Mouse (Mus musculus): ENCODE measurements around the gene Mylk4.
A peak's percentile ranks its signal among the peaks of the same experiment; 100 is the strongest.

Mylk4 gene

DNA sequence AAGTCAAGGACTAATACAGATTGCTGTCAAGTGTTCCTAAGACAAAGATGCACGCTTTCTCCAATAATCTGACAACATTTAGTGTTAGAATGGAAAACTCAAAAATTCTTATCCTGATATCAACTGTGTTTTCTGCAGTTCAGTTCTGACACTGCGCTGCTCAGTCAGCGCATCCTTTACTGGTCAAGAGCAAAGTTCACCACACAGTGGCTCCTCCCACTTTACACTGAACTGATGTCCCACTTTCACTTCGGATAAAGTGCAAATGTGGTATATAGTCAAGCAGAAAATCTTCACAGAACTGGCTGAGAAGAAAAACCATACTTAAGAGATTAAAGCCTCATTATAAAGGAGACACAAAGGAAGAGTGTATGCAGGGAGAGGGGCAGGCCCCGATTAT is 11.4 kb upstream of the Mylk4 start:
- DNase-seq, result no peak

GRCm38 (mm10) chr13:32794619-32795018 is 10.9 kb upstream of the Mylk4 start:
- DNase-seq, result peak in 1 of 2 experiments; percentile 17

DNA sequence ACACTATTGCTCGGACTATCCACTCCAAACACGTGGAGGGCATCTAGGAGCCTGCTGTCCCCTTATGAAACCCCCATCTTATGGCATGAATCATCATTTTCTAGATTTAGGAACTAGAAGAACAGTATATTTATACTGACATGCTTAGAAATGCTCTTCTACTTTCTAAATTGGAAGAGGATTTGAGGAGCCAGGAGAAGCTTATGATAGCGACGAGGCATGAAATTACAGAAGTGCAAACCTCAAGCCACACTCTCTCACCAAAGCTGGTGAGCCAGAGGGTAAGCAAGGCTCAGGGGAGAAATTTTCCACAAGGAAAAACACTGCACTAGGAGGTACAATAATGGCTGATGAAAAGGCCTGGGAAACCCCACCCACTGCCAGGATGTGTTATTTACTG is 6.0 kb upstream of the Mylk4 start:
- no peak for DNase-seq

DNA sequence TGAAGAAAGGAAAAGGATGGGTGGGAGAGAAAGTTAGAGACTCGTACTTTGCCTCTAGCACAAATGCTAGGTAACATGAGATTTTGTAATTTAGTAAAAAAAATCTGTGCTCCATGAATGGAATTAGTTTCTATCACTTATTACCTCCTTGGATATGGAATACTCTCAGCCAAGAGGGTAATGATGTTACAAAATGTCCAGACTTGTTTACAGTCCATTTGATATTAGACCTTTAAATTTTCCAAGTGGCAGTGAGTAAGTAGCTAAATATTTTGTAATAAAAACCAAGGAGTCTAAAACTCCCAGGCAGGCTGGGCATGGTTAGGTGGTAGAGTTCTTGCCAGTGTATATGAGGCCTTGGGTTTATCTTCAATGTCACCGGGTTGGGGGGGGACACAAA is 3.8 kb upstream of the Mylk4 start:
- no peak for DNase-seq

GRCm38 (mm10) chr13:32783055-32783454 is 699 bp downstream of the Mylk4 start:
- no peak for DNase-seq

DNA sequence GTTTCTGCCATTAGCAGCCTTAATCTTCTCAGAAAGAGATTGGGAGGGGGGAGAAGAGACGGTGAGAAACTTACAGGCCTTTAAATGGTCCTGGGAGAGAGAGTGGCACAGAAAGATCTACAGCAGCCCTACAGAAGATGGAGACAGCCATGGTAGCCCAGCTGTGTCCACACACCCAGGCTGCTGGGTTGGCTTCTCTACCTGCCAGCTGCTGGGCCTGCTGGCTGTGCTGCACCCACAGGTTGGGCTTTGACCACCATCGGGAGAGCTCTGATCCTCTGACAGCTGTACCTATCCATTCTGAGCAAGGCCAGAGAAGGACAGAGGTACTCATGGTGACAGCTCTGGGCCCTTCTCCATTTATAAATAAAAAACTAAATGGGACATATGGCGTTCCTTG is 4.9 kb downstream of the Mylk4 start:
- no peak for DNase-seq

DNA sequence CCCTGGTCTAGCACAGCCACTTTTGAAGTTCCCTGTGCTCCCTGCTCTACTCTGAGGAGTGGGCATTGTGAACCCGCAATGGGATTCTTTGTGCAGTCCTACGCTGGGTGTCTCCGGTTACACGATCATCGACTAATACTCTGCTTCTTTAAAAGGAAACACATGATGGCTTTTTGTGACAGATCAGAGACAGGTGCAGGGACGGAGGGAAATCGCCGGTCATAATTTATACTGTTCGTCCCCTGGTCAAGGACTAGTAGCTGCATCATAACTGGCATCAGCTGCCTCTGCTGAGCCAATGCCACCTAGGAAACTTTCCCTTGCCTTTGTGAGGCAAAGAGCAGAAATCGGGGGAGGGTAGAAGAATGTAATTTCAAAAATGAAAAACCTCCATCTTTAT is 7.4 kb downstream of the Mylk4 start:
- no peak for DNase-seq

GRCm38 (mm10) chr13:32775889-32776288 is 7.9 kb downstream of the Mylk4 start:
- no peak for DNase-seq

- DNase-seq, result peak in 1 of 2 experiments; percentile 22
These were observed 13.8 kb downstream of the Mylk4 start for GRCm38 (mm10) chr13:32769960-32770359.

DNA sequence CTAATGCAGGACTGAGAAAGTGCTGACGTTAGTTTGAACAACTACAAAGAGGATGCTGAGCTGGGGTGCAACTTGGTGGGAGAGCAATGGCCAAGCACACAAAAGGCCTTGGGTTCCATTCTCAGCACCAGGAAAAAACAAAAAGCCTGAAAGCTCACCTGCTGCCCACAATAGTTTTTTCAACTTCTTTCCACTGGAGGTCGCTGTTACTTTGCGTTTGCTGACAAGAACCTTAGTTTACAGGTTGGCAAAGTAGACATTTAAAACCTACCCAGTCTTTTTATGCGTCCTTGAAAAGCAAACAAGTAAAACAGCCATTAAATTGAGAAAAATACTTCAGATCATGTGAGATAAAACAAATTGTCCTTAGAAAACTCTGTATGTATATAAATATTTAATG is 15.7 kb downstream of the Mylk4 start:
- DNase-seq, result peak in 1 of 2 experiments; percentile 28

- no peak for DNase-seq
These were observed 19.3 kb downstream of the Mylk4 start for GRCm38 (mm10) chr13:32764448-32764847.

DNA sequence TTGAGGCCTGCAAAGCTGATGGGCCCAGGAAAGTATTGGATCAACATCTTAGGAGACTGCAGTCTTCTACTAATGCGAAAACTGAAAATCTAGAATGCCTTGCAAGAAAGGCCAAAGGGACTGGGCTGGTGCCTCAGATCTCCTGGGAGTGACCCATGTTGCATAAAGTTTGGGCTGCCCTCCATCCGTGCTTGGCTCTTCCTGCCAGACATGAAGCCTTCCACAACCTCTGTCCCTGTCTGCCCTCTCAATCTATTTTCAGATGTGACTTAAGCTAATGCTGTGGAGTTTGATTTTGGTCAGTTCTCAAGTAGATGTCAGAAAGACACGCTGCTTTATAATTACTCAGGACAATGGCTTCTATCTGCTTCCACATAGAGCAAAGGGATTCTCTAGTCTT is 20.6 kb downstream of the Mylk4 start:
- no peak for DNase-seq

DNA sequence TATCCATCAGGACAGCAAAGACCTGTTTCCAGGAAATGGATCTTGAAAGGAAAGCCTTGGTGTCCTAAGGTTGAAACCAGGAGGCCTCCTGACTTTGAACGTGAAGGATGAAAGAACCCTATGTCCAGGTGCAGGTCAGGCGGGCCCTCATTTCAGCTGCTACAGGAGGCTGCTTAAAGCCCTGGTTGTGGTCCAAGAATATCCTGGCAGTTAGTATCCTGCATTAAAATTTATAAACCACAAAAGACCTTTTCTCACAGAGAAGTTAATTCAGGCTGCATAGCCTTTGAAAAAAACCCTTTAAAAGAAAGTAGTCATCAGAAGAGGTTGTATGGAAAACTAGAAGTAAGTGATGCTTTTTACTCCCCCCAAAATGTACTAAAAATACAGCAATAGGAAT is 23.0 kb downstream of the Mylk4 start:
- DNase-seq, result no peak

- DNase-seq, result no peak
These were observed 24.7 kb downstream of the Mylk4 start for GRCm38 (mm10) chr13:32759036-32759435.

DNA sequence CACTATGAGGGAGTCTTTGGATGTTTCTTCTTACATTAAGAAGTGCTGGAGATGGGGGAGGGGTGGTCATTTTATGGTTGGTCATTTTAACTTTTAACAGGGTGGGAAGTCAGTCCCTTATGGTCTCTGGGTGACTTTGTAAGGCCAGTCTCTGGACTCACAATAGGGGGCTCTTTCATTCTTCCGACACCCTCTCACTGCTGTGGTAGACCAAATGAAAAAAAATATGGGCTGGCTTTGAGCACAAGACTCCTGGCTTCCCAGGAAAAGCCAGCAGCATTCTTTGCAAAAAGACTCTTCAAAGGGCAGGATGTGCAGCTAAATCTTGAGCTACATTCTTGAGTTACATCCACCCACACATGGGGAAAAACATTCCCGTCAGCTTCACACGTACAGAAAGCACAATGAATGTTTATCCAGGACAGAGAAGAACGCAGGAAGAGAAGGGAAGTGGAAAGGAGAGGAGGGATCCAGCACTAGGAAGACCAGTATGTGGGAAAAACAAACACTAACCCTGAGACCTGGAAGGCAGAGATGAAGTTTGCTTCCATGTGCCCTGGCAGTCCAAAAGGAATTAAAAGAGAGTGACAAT is 31.6 kb downstream of the Mylk4 start:
- DNase-seq, result no peak

- no peak for DNase-seq
These were observed 33.2 kb downstream of the Mylk4 start for GRCm38 (mm10) chr13:32750507-32750906.

GRCm38 (mm10) chr13:32748421-32748820 is 35.3 kb downstream of the Mylk4 start:
- DNase-seq, result no peak

GRCm38 (mm10) chr13:32741161-32741560 is 42.6 kb downstream of the Mylk4 start:
- DNase-seq, result no peak

DNA sequence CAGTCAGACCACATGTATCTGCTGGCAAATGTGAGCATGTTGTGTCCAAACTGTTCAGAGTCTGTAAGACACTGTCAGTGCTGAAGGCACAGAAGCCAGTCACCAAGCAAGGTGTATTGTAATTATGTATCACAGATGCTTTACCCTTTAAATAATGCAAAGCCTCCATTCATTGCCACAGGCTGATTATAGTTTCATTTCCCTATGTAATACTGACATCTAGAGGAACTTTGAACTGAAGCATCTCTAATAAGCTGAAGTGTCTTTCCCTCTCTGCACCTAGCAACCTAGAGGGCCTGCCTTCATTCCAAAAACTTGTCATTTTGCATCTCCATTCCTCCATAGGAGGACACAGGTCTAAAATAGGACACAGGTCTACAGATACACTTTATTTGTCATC is 52.5 kb downstream of the Mylk4 start:
- no peak for DNase-seq

DNA sequence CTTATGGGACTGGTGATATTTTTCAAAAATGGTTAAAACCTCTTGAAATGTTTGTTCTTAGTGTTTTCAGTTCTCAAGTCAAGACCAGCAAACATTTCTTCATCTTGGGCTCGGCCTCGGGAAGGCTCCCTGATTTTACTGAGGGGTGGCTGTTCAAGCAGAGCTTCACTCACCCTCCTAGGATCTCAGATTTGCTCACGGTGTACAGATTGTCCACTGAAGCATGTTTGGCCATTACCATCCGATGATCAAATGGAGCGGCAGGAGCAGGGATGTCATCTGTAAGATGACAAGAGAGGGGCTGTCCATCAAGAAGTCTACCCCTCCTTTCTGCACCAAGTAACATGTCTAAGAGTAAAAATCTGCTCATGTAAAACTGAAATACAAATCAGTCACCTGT is 59.1 kb downstream of the Mylk4 start:
- DNase-seq, result no peak

- no peak for DNase-seq
These were observed 62.0 kb downstream of the Mylk4 start for GRCm38 (mm10) chr13:32721717-32722116.

DNA sequence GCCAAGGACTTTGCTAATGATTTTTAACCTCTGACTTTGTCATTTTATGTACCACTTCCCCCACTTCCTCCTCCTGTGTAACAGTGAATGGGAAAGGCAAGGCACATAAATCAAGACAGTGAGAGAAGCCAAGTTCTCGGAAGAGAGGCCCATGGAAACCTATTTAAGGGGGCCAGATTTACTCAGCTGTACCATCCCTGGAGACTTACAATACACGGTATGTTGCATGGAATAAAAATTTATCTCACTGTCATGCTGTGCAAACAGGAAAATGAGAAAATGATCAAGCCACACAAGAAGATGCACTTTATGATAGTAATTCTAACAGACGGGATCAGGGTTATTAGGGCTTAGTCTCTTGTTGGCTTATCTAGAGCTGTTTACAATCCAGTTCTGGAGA is 64.5 kb downstream of the Mylk4 start:
- DNase-seq, result no peak

GRCm38 (mm10) chr13:32717709-32718108 is 66.0 kb downstream of the Mylk4 start:
- DNase-seq, result no peak

GRCm38 (mm10) chr13:32712568-32712967 is 71.2 kb downstream of the Mylk4 start:
- no peak for DNase-seq

DNA sequence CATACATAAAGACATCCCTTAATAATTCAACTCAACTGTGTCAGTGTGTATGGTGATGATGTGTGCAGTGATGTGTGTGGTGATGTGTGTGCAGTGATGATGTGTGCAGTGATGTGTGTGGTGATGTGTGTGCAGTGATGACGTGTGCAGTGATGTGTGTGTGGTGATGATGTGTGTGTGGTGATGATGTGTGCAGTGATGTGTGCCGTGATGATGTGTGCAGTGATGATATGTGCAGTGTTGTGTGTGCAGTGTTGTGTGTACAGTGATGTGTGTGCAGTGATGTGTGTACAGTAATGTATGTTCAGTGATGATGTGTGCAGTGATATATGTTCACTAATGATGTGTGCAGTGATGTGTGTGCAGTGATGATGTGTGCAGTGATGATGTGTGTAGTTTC is 75.9 kb downstream of the Mylk4 start:
- no peak for DNase-seq

Data from cerebellum, postnatal 25 days (tissue).